Mouse (Mus musculus): ENCODE data around the gene Synpo2l. TPM values are rescaled to one million over a fixed set of nuclear protein-coding genes. Genes with fewer than 3 reads are reported as not detected.
A peak's percentile ranks its signal among the peaks of the same experiment; 100 is the strongest.

Gene Synpo2l
- total and polyA plus RNA-seq, 2 experiments from 2014 or later: 0.28 to 0.33 TPM

DNA sequence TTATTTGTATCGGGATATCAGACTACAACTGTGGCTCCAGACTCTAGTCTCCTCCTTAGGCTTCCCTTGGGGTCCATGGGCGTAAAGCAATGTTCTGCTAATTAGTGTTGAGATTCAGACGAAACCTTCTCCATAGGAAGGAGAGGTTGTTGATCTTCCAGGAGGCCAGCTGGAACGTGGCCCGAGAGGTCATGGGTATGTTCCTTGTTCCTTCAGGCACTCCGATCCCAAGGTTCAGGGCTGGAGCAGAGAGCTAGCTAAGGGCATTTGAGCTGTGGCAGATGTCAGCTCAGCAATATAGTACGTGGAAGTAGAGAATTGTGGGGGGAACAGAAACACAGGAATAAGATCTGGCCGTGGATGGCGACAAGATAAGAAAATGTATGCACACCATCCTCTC, 12.4 kb downstream of the Synpo2l start:
- no peak overlapping the region for H3K4me2 ChIP-seq (ENCODE audit: low read depth, low read length, poor library complexity, severe bottlenecking)
- DNase-seq (ENCODE audit: low spot score): no peak
- no peaks in the 10 kb centered on the region for H3K27me3 ChIP-seq (ENCODE audit: insufficient read depth, low read length)
- H3K4me1 ChIP-seq (ENCODE audit: insufficient read depth, low read length): no peaks in the 10 kb centered on the region; the same call in 1 of the 2 replicates
- no peaks in the 10 kb centered on the region for H3K9me3 ChIP-seq (ENCODE audit: low read length)
- no peak for TF ChIP-seq CTCF (IDR thresholded peaks at IDR 0.05)
- H3K4me3 ChIP-seq (ENCODE audit: low read depth, low read length): no peak overlapping the region
- no peaks in the 10 kb centered on the region for H3K36me3 ChIP-seq (ENCODE audit: insufficient read depth, low read length)
- WGBS: 82% methylated on average over 9 of the region's 9 CpGs
- H3K9ac ChIP-seq (replicated peaks; ENCODE audit: low read length, poor library complexity, severe bottlenecking): no peak overlapping the region
- ATAC-seq (ENCODE audit: low FRiP score): no peak
- H3K27ac ChIP-seq (ENCODE audit: low read depth, low read length): no peak overlapping the region

DNA sequence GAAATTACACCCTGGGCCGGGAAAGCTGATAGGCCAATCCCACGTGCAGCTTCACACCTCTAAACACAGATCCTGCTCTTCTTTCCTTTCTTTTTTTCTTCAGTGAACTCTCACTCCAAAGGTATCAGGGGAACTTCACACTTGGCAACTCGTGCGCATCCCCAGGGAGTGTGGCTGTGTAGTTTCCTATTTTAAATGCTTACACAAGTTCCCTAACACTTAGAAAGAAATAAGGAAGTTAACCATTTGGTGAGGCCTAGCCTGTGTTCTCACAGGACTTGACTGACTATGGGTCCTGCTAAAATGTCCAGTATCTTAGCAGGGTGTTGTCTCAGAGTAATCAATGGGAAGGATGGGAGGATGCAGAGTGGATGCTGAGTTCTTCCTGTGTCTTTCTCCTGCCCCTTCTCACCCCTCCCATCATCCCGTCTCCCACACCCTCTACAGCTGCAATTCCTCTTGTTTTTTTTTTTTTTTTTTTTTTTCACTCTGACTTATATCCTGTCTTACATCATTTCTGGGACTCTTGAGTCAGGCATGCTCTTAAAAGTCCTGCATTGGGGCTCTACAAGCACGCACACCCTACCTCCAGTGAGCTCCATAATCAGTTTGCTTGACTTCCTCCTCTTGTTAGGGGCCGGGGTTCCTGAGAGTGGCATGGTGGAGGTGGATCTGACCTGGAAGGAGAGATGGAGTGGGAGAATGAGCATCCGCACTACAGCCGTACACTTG, 13.3 kb downstream of the Synpo2l start:
- DNase-seq (ENCODE audit: low spot score) (no peak), ATAC-seq (ENCODE audit: low FRiP score) (no peak)
- Histone ChIP-seq H3K27me3 (ENCODE audit: insufficient read depth, low read length) (no peaks in the 10 kb centered on the region), H3K9me3 (ENCODE audit: low read length) (no peaks in the 10 kb centered on the region), H3K4me2 (ENCODE audit: low read depth, low read length, poor library complexity, severe bottlenecking) (no peak overlapping the region), H3K36me3 (ENCODE audit: insufficient read depth, low read length) (no peaks in the 10 kb centered on the region), H3K4me1 (ENCODE audit: insufficient read depth, low read length) (no peaks in the 10 kb centered on the region), H3K27ac (ENCODE audit: low read depth, low read length) (no peak overlapping the region), H3K9ac (replicated peaks; ENCODE audit: low read length, poor library complexity, severe bottlenecking) (no peak overlapping the region), H3K4me3 (ENCODE audit: low read depth, low read length) (no peak overlapping the region)
- WGBS: 80% methylated on average over 9 of the region's 9 CpGs
- no peak for TF ChIP-seq CTCF (IDR thresholded peaks at IDR 0.05)

DNA sequence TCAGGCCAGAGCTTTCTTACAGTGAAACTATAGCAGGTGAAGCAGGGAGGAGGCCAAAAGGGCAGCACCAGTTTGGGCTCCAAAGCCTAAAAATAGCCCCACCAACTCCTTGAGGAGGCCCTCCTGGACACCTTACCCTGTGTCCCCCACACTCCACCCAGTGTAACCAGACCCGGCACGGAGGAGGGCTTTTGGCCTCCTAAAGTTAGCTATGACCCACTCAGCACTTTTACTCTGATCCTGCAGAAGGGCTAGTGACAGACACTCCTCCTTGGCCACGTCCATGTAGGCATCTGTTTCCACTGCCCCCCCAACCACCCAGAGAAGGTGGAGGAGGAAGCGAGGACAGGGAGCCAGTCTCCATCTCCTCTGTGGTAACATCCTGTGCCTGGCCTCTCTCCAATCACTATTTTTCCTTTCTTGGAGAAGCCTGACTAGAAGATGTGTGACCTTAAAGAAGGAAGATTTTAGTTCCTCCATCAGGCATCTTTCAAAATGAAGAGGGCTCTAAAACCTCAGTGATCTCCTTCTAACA, 16.4 kb downstream of the Synpo2l start:
- no peak overlapping the region for H3K4me3 ChIP-seq (ENCODE audit: low read depth, low read length)
- no peaks in the 10 kb centered on the region for H3K4me1 ChIP-seq (ENCODE audit: insufficient read depth, low read length)
- H3K4me2 ChIP-seq (ENCODE audit: low read depth, low read length, poor library complexity, severe bottlenecking): no peak overlapping the region
- H3K9me3 ChIP-seq (ENCODE audit: low read length): no peaks in the 10 kb centered on the region
- no peak overlapping the region for H3K9ac ChIP-seq (replicated peaks; ENCODE audit: low read length, poor library complexity, severe bottlenecking)
- no peak for DNase-seq (ENCODE audit: low spot score)
- H3K27ac ChIP-seq (ENCODE audit: low read depth, low read length): no peak overlapping the region
- no peak for TF ChIP-seq CTCF (IDR thresholded peaks at IDR 0.05)
- no peaks in the 10 kb centered on the region for H3K27me3 ChIP-seq (ENCODE audit: insufficient read depth, low read length)
- no peaks in the 10 kb centered on the region for H3K36me3 ChIP-seq (ENCODE audit: insufficient read depth, low read length)
- ATAC-seq (ENCODE audit: low FRiP score): no peak
- WGBS: 68% methylated on average over 4 of the region's 4 CpGs

DNA sequence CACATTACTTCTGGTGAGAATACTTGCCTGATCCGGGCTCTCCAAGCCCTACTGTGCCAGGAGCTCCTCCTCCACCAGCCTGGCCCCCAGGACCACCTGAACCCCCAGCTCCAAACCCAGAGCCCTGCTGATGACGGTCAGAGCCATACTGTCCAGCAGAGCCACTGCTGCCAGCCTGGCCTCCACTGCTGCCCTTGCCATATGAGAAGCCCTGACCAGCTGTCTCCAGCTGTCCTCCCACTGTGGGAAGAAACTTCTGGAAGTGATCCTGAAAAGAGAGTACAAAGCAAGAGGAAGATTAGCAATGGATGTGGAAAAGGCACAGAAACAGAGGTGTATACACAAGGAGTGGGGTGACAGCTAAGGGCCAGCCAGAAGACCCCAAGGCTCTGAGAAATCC, 17.2 kb downstream of the Synpo2l start:
- 66% methylated on average over 2 of the region's 2 CpGs for WGBS
- Histone ChIP-seq H3K9ac (replicated peaks; ENCODE audit: low read length, poor library complexity, severe bottlenecking) (no peak overlapping the region), H3K27ac (ENCODE audit: low read depth, low read length) (no peak overlapping the region), H3K9me3 (ENCODE audit: low read length) (no peaks in the 10 kb centered on the region), H3K4me3 (ENCODE audit: low read depth, low read length) (no peak overlapping the region), H3K27me3 (ENCODE audit: insufficient read depth, low read length) (no peaks in the 10 kb centered on the region), H3K4me1 (ENCODE audit: insufficient read depth, low read length) (no peaks in the 10 kb centered on the region), H3K4me2 (ENCODE audit: low read depth, low read length, poor library complexity, severe bottlenecking) (no peak overlapping the region), H3K36me3 (ENCODE audit: insufficient read depth, low read length) (no peaks in the 10 kb centered on the region)
- no peak for TF ChIP-seq CTCF (IDR thresholded peaks at IDR 0.05)
- no peak for DNase-seq (ENCODE audit: low spot score)
- ATAC-seq (ENCODE audit: low FRiP score): no peak

DNA sequence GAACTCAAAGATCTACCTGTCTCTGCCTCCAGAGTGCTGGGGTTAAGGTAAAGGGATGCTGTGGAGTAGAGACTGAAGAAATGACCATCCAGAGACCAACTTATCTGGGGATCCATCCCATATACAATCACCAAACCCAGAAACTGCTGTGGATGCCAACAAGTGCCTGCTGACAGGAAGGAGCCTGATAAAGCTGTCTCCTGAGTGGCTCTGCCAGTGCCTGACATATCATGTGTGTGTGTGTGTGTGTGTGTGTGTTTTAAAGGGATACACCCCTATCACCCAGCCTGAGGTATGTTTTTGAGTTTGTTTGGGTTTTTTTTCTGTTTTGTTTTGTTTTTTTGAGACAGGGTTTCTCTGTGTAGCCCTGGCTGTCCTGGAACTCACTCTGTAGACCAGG, 21.8 kb downstream of the Synpo2l start:
- no peak overlapping the region for H3K27ac ChIP-seq (ENCODE audit: low read depth, low read length)
- ATAC-seq (ENCODE audit: low FRiP score): no peak
- no peak overlapping the region for H3K4me3 ChIP-seq (ENCODE audit: low read depth, low read length)
- H3K9ac ChIP-seq (replicated peaks; ENCODE audit: low read length, poor library complexity, severe bottlenecking): no peak overlapping the region
- no peaks in the 10 kb centered on the region for H3K36me3 ChIP-seq (ENCODE audit: insufficient read depth, low read length)
- H3K4me2 ChIP-seq (ENCODE audit: low read depth, low read length, poor library complexity, severe bottlenecking): no peak overlapping the region
- no peaks in the 10 kb centered on the region for H3K27me3 ChIP-seq (ENCODE audit: insufficient read depth, low read length)
- 0 out of 2 replicates have a peak, but pooled peaks cover 4% of the 10 kb centered on the region for H3K4me1 ChIP-seq (ENCODE audit: insufficient read depth, low read length)
- H3K9me3 ChIP-seq (ENCODE audit: low read length): no peaks in the 10 kb centered on the region
- TF ChIP-seq CTCF (IDR thresholded peaks at IDR 0.05): no peak
- DNase-seq (ENCODE audit: low spot score): no peak

DNA sequence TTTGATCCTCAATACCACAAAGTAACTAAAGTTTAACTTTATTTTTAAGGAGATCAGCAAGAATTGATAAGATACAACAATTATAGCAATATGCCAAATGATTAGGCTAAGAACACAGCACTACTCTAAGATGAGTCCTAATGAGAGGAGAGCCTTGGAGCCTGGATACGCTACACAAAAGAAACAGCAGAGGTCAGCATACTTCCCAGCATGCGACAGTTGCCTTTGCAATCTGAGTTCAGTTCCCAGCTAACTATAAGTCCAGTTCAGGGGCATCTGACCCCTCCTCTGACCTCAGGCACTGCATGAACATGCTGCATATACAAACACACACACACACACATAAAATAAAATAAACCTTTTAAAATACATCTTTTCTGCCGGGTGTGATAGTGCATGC, 22.6 kb downstream of the Synpo2l start:
- Histone ChIP-seq H3K27me3 (ENCODE audit: insufficient read depth, low read length) (no peaks in the 10 kb centered on the region), H3K9ac (replicated peaks; ENCODE audit: low read length, poor library complexity, severe bottlenecking) (no peak overlapping the region), H3K36me3 (ENCODE audit: insufficient read depth, low read length) (no peaks in the 10 kb centered on the region), H3K4me2 (ENCODE audit: low read depth, low read length, poor library complexity, severe bottlenecking) (no peak overlapping the region), H3K4me1 (ENCODE audit: insufficient read depth, low read length) (0 out of 2 replicates have a peak, but pooled peaks cover 4% of the 10 kb centered on the region), H3K4me3 (ENCODE audit: low read depth, low read length) (no peak overlapping the region), H3K27ac (ENCODE audit: low read depth, low read length) (no peak overlapping the region), H3K9me3 (ENCODE audit: low read length) (no peaks in the 10 kb centered on the region)
- peak; percentile 24 for TF ChIP-seq CTCF (IDR thresholded peaks at IDR 0.05)
- no peak for DNase-seq (ENCODE audit: low spot score)
- WGBS: 29% methylated on average over 3 of the region's 3 CpGs
- no peak for ATAC-seq (ENCODE audit: low FRiP score)

Data from midbrain, postnatal 0 days (tissue).